Mouse (Mus musculus) kidney, postnatal 36 days (tissue): ENCODE measurements around the gene Ccdc184.

Source experiments
- DNase-seq, 2 experiments: peaks; one replicate each; pipeline ENCODE4 v3.0.0; 2021 to 2022; ENCODE audit warnings: mixed read lengths in 2 of 2

Ccdc184 gene

DNA sequence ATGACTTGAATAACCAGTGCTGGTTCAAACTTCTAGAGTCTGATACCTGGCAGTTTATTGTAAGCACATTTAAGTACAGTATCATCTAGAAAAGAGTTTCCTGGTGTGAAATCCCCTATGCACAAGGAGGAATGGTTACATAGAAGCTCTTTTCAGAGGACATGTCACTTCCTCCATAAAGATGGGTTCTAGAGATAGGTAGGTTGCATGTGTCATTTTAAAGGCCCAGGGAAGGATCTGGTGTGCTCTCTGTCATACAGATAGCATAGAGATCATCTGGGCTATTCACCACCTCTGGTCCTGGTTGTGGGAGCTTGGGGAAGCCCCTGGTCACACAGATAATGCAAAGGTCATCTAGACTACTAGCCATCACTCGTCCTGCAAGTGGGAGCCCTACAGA is 9.7 kb upstream of the Ccdc184 start:
- DNase-seq = no peak

DNA sequence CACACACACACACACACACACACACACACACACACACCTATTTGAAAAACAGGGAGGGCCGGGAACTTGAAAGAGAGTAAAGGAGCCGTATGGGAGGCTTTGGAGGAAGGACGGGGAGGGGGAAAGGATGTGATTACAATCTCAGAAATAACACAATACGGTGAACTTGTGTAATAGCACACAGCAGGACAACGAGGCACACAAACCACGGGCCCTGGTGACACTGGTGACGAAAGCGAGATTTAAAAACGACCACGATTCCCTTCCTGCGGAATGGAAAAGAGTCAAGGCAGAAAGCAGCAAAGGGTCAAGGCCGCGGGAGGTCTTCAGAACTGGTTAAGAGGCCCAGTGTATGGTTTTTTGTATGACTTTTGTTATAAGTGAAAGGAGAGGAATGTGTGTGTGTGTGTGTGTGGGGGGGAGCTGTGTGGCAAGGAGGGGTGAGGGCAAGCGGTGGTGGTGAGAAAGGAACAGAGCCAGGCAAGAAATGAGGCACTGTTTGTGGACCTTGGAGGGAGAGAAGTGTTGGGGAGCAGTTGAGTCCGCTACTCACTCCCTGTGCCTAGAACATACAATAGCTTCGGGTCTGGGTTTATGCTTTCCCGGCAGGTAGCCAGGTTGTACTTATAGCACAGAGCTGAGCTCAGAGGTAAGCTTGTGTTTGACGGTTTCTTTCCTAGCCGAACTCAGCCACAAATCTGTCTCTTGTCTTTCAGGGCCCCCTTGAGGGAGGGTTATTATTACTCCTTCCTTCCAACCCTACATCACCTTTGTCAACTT is 5.7 kb upstream of the Ccdc184 start:
- DNase-seq = no peak

DNA sequence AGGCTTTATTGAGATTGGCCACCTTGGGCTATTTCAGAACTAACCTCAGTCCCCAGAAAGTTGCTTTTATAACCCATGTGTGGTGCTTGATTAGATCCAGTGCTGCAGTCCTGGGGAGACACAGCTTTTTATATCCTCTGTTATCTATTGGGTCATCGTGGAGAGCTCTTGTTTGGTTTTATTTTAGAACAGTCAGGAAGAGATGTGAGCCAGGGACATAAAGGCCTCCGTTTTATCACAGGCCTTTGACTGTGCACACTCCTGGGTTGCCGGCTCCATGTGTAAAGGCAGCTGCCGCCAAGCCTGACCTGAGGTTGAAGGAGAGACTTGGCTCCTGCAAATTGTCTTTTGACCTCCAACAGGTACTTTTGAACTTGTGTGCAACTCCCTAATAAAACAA is 4.4 kb upstream of the Ccdc184 start:
- DNase-seq = no peak

DNA sequence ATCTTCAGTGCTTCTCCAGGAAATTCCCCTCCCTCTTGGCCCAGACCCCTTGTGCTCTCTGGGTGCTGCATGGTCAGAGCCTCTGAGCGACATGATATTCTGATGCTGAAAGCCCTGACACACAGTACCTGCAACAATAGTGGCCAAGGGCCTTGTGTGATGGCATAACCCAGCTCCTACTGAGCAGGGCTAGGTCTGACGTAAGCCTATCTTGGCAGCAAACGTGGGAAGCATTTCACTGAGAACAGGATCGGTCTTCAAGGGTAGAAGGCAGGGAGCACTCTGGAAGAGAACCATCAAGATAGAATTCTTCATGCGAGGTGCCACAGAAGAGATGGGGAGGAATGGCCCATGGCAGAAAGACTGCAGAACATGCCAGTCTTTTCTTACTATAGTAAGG is 1.4 kb upstream of the Ccdc184 start, which contains the start of gene Asb8:
Gene Asb8, minus strand, starts transcription at position 101 of the 400 bp plus-strand sequence.
- no peak for DNase-seq

DNA sequence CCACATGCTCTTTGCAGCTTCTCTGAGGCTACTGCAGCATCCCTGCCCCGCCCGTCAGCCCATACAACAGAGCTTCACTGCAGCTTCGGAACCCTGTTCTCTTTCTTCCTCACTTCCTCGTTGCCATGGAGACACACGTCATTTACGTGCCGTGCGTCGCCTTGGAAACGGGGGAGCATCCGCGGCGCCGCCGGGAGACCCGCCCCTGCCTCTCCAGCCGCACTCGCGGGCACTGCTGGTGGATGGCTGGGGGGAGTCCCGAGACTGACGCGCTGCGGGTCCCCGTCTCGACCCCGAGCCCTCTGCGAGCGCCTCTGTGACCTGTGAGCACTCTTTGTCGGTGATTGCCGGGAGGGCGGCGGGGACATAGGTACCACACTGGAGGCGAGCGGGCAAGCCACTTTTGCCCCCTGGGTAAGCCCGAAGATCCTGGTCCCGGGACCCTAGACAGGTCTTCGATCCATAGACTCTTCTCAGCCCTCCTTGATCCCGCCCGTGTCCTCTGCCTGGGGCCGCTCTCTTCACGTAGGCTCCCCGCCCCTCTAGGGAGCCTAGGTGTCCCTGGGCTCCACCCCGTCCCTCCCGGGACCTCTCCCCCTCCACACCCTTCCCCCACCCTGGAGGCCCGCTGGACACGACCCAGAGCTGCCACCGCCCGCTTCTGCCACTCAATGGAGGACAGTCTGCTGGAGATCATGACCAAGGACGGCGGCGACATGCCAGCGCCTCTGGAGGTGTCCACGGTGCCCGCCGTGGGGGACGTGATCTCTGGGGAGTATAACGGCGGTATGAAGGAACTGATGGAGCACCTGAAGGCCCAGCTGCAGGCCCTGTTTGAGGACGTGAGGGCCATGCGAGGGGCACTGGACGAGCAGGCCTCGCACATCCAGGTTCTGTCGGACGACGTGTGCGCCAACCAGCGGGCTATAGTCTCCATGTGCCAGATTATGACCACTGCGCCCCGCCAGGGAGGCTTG is 975 bp downstream of the Ccdc184 start:
- peak; percentile 65 to 68 for DNase-seq

DNA sequence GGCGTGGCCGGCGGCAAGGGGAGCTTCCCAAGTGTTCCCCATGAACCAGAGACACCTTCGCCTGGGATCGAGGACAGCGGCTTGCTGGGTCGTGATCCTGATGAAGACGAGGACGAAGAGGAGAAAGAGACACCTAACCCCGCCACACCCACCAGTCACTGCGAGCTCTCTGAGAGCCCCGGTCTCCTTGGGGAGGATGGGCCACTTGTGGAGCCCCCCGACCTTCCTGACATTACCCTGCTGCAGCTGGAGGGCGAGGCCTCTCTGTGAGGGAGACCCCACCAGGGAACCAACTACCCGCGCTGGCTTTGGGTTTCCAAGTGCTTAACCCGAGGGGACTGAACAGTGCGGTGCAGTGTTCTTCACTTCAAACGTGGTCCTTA is 1.7 kb downstream of the Ccdc184 start:
- no peak for DNase-seq

DNA sequence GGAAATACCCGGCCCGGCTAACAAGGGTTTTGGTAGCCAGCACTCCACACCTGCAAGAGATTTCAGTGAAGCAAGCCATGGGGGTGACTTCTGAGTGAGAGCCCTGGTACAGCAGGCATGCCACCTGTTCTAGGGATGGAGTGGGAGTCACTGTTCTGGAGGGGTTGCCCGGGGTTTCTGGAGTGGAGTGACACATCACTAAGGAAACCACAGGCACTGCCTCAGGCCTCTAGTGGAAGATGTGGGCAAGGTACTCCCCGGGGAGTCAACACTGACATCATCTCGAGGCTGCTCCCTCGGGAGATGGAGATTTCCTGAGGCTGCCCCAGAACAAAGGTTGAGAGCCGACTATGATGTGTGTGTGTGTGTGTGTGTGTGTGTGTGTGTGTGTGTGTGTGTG is 3.4 kb downstream of the Ccdc184 start:
- no peak for DNase-seq

DNA sequence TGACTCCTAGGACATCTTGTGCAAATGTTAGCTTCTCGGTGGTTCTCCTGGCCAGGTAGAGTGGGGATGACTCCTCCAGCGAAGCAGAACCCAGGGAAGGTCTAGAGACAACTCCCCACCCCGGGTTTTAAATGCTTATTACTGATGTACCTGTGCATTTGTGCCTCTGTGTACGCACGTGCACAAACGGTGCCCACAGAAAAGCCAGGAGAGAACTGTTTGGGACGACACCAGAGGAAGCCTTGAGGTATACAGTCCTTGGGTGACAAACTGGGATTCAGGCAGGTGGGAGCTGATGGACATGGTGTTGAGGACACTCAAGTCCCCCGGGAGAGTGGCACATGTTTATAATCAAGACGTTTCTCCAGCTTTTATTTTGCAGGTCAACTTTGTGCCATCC is 4.0 kb downstream of the Ccdc184 start:
- no peak for DNase-seq

DNA sequence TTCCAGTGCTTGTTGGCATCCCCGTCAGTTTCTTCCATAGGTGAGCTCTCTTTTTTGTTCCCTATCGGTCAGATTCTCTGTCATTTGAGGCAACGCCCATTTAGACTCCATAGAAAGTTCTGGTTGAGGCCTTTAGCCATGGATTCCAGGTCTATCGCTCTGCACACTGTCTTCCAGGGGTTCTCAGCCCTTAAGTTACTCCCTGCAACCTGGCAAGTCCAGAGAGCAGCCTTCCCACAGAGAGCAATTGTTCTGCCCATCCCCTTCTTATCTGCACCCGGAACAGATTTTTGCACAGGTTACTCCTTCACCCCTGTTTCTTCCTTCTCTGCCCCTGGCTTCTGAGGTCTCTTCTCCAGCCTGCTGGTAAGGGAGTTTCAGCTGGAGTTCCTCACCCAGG is 5.2 kb downstream of the Ccdc184 start:
- DNase-seq = no peak

DNA sequence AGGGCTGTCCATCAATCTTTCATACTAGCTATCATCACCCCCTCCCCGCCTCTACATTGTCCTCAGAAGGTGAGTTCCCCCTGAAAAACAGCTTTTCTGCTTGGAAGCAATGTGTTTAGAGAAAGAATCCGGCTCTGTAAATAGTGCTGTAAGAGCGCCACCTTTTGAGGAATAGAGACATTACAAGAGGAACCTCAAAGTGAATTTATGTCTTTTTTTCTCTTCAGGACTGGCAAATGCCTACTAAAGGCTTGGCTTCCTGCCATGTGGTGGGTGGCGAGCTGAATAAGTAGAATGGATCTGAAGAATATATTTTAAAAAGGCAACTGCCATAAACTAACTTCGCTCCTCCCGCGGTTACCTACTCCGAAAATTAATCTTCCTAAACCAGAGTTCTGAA is 6.9 kb downstream of the Ccdc184 start:
- peak; percentile 19 to 29 for DNase-seq

DNA sequence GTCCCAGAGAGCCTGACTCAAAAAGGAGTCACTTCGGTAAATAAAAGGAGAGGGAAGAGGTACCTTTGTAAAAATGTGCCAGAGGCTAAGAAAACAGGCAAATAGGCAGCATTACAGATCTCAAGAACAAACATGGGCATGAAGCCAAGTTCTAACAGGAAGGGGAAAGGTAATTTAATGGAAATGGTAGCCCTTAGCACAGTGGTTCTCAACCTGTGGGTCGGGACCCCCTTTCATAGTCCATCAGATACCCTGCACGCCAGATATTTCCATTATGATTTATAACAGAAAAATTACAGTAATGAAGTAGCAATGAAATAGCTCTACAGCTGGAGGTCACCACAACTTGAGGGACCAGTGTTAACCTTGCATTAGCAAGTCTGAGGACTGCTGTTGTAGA is 10.4 kb downstream of the Ccdc184 start:
- no peak for DNase-seq

DNA sequence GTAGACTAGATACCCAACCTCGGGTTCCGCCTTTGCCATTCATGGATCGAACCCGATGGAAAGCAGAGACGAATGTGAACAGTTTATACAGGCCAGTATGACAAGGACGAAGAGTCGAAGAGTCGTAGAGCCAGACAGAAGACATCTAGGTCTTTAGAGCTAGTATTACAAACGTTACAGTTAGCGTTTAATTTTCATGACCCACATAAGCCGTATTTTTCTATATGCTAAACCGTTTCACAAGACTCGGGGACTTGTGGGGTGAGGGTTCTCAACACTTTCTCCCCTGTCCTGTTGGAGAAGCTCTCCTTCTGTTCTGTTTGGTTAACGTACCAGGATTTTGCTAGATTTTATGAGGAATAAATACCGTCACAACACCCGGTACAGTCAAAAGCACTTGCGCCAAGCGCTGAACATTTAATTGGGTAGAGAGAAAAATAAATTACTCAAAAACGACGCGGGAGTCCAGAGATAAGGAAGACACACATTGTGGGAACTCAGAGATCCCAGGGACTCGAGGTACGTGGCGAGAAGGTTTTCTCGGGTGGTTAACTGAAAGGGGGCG is 13.7 kb downstream of the Ccdc184 start:
- no peak for DNase-seq

DNA sequence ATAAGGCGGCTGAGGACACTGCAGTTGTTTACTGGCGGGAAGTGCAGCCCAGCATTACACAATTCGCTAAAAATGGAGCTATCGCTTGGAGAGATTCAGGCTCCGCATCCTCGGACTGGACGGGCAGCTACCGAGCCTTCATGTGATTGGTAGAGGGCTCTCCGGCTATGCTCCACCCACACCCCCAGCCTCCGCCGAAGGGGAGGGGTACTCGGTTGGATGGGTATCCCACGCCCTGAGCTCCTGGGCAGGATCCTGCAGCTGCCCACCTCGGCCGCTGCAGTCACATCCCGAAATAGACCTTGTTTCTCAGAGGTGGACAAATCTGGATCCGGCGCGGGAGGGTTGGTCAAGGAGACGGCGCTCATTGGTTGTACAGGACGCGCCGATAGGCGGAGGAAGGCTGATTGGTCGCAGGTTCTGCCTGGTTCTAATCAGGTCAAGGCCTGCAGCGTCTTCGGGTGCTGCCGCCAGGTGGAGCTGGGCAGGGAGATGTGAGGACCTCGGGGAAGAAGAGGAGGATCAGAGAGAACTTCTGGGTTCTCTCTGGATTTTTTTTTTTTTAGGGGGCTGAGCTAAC is 14.3 kb downstream of the Ccdc184 start:
- peak; percentile 93 to 95 for DNase-seq

DNA sequence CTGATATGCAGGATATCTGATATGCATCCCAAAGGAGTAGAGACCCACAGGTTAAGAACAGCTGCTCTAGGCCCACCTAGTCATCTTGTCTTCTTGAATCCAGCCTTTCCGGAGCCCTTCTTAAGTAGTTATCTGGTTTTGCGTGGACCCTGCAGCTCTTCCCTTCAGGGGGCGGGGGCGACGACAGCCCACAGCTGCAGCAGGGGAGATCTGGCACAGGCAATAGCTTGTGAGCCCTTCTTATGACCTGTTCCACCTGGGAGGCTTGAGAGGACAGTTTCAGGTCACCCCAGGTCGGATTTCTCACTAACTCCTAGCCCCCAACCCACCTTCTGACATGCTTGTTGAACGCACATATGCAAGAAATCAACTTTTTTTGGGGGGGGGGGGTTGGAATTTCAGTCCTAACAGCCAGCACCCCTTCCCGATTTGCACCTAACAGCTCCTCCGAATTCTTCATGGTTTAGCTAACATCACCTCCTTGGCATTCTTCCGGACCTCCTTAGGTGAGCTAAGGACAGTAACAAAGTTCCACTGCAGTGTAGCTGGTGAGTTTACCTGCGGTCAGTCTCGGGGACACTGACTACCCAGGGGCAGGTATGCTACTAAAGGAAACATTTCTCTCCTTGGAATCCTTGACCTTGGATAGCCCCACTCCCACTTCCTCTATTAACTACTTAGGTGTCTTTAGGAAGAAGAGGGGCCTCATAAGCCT is 15.1 kb downstream of the Ccdc184 start:
- peak; percentile 23 to 37 for DNase-seq

DNA sequence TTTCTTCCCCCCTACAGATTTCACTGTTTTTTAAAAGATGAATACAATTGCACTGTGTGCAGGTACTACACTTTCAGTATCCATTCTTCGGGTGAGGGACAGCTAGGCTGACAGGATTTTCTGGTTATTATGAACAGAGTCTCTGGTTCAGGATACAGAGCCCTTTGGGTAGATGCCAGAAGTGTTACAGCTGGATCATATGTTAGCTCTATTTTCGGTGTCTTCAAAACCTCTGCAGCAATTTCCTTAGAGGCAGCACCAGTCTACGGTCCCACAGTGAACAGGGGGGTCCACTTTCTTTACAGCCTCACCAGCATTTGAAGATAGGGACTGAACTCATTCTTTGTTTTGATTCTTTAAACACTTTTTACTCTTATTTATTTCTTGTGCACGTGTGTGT is 17.5 kb downstream of the Ccdc184 start:
- no peak for DNase-seq

DNA sequence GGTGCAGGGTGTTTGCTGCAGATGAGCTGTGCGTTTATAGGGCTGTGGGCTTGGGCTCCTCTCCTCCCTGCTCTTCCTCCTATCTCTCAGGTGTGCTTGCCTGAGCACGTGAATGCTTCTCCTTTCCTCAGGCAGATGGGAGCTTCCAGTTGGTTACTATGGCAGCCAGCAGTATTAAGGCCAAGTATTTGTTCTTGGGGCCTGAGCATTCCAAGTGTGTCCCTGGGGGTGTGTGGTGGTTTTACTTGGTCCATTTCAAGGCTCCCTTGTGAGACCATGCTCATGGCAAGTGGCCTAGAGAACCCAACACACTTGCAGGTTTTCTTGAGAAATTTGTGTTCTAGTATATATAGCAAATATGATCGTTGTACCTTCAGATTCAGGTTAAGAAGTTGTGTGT is 28.5 kb downstream of the Ccdc184 start, which contains the start of gene Olfr288:
Gene Olfr288, minus strand, starts transcription at position 101 of the 400 bp plus-strand sequence.
- no peak for DNase-seq

DNA sequence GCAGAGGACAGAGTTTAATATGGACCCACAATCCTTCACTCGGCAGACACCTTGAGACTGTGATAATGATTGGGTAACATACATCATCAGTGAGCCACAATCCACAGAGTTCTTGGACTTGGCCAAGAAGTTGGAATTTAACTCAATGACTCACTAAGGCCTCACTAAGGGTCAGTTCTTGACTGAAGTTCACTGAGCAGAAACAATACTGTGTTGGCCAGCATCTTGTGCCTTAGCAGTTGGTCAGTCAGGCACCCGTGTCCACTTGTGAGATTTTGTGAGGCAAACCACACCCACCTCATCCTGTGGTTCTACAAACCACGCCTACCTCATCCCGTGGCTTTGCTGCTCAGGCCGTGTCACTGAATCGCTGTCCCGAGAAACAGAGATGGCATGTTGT is 42.7 kb downstream of the Ccdc184 start:
- DNase-seq = peak; percentile 52 to 73

DNA sequence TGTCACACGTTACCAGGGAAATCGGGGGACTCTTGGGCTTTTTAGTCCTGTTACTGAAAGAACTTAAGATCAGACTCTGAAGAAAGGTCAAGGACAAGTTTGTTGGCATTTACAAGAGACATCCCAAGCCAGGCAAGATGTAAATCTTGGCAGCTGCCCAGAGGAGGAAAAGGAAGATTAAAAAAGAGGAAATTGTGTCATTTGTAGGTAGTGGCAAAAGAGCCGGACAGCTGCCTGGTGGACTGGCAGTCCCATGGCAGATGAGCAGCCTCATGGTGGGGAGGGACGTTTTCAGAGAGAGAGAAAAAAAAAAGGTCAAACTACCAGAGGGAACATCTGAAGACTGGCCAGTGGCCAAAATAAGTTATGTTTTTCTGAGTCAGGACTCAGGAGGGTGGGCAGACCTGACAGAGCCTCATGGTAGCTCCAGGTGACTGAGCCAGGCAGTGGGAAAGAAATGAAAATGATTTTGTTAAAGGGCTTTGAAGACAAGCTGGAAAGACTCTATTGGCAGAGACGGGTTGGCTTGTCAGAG is 46.4 kb downstream of the Ccdc184 start:
- peak; percentile 12 to 37 for DNase-seq

DNA sequence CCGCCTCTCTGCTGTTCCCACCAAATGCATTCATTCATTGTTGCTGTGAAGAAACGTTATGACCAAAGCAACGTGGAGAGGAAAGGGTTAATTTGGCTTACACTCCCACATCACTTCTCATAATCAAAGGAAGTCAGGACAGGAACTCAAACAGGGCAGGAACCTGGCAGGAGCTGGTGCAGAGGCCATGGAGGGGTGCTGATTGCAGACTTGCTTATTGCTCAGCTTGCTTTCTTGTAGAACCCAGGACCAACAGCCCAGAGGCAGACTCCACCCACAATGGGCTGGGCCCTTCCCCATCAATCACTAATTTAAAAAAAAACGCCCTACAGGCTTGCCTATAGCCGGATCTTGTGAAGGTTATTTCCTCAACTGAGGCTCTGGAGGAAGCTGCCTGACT is 47.2 kb downstream of the Ccdc184 start:
- DNase-seq = no peak
